Mouse (Mus musculus) pancreas, adult 10 weeks (tissue): ENCODE data around the gene Stk39. TPM values are rescaled to one million over a fixed set of nuclear protein-coding genes. Genes with fewer than 3 reads are reported as not detected.

Source experiments
- polyA plus RNA-seq: library from polyadenylated mRNA; stranded (reverse); fragments of 350-450 nt; fragmentation: Illumina TruSeq; extraction: RNeasy Lipid Tissue Mini Kit (QIAGEN cat#74804); gene quantifications from one replicate; pipeline ENCODE4 v1.2.3, GENCODE M21; 2015; ENCODE audit warnings: low read depth, low replicate concordance; ENCODE audit not compliant: insufficient read depth

The Stk39 gene
- polyA plus RNA-seq, result 7.6 TPM

GRCm38 (mm10) chr2:68471759-68472550 is at the start of gene Stk39:
Gene Stk39 (minus strand): TSS chr2:68472268.

Other genes with a start within 250 kb of the Stk39 start
- gene 4933409G03Rik, start 110.1 kb upstream of the Stk39 start, polyA plus RNA-seq, result not detected
- gene 4932414N04Rik, start 184.2 kb upstream of the Stk39 start, polyA plus RNA-seq, result not detected